Mouse (Mus musculus): ENCODE measurements around the gene Rnf114. TPM values are rescaled to one million over a fixed set of nuclear protein-coding genes. Genes with fewer than 3 reads are reported as not detected.

Gene Rnf114
- polyA plus RNA-seq, 1 experiment from 2014 or later = 65.3 TPM

GRCm38 (mm10) chr2:167458548-167458947 lies 33.9 kb upstream of the Rnf114 start:
- Histone ChIP-seq H3K27me3 (replicated peaks) (no peaks in the 10 kb centered on the region), H3K4me2 (replicated peaks) (no peak overlapping the region), H3K27ac (no peak overlapping the region), H3K4me1 (replicated peaks) (no peaks in the 10 kb centered on the region), H3K36me3 (peaks cover 21% of the 10 kb centered on the region; the same call in 1 of the 2 replicates), H3K4me3 (replicated peaks) (no peak overlapping the region), H3K9me3 (no peaks in the 10 kb centered on the region), H3K9ac (no peak overlapping the region)
- no peak for ATAC-seq
- 87% methylated on average over 3 of the region's 3 CpGs for WGBS

- H3K4me3 ChIP-seq (replicated peaks) = no peak overlapping the region
- WGBS = 92% methylated on average over 6 of the region's 6 CpGs
Observed at GRCm38 (mm10) chr2:167459071-167459865, 33.2 kb upstream of the Rnf114 start.

GRCm38 (mm10) chr2:167462954-167463353 lies 29.5 kb upstream of the Rnf114 start:
- Histone ChIP-seq H3K27me3 (replicated peaks) (no peaks in the 10 kb centered on the region), H3K9ac (no peak overlapping the region), H3K36me3 (peaks cover 19% of the 10 kb centered on the region; the same call in 1 of the 2 replicates), H3K9me3 (no peaks in the 10 kb centered on the region), H3K4me1 (replicated peaks) (no peaks in the 10 kb centered on the region), H3K27ac (0 out of 2 replicates have a peak overlapping the region, but pooled peaks have one; percentile 44), H3K4me2 (replicated peaks) (no peak overlapping the region), H3K4me3 (replicated peaks) (no peak overlapping the region)
- peak; percentile 80 for ATAC-seq
- WGBS = 52% methylated on average over 6 of the region's 6 CpGs

More at GRCm38 (mm10) chr2:167459071-167459865, 33.2 kb upstream of the Rnf114 start:
- Histone ChIP-seq H3K9me3 (no peaks in the 10 kb centered on the region), H3K36me3 (peaks cover 21% of the 10 kb centered on the region; the same call in 1 of the 2 replicates), H3K4me2 (replicated peaks) (no peak overlapping the region), H3K27me3 (replicated peaks) (no peaks in the 10 kb centered on the region), H3K27ac (no peak overlapping the region), H3K4me1 (replicated peaks) (no peaks in the 10 kb centered on the region), H3K9ac (no peak overlapping the region)
- ATAC-seq = no peak

- no peaks in the 10 kb centered on the region for H3K27me3 ChIP-seq (replicated peaks)
- ATAC-seq = peak; percentile 86
- H3K9ac ChIP-seq = no peak overlapping the region
- H3K27ac ChIP-seq = no peak overlapping the region
- H3K36me3 ChIP-seq = peaks cover 19% of the 10 kb centered on the region; the same call in 1 of the 2 replicates
- no peaks in the 10 kb centered on the region for H3K9me3 ChIP-seq
- H3K4me1 ChIP-seq (replicated peaks) = no peaks in the 10 kb centered on the region
- WGBS = 78% methylated on average over 5 of the region's 5 CpGs
- no peak overlapping the region for H3K4me2 ChIP-seq (replicated peaks)
- no peak overlapping the region for H3K4me3 ChIP-seq (replicated peaks)
Observed at GRCm38 (mm10) chr2:167463802-167464201, 28.6 kb upstream of the Rnf114 start.

GRCm38 (mm10) chr2:167465951-167466350 lies 26.5 kb upstream of the Rnf114 start:
- Histone ChIP-seq H3K4me3 (replicated peaks) (no peak overlapping the region), H3K9ac (no peak overlapping the region), H3K27me3 (replicated peaks) (no peaks in the 10 kb centered on the region), H3K9me3 (no peaks in the 10 kb centered on the region), H3K27ac (no peak overlapping the region), H3K4me2 (replicated peaks) (no peak overlapping the region), H3K36me3 (peaks cover 18% of the 10 kb centered on the region; the same call in 1 of the 2 replicates), H3K4me1 (replicated peaks) (no peaks in the 10 kb centered on the region)
- 91% methylated on average over 3 of the region's 3 CpGs for WGBS
- ATAC-seq = no peak

GRCm38 (mm10) chr2:167467214-167467613 lies 25.2 kb upstream of the Rnf114 start:
- no peak overlapping the region for H3K9ac ChIP-seq
- no peak overlapping the region for H3K27ac ChIP-seq
- H3K4me1 ChIP-seq (replicated peaks) = no peaks in the 10 kb centered on the region
- H3K4me2 ChIP-seq (replicated peaks) = no peak overlapping the region
- no peak for ATAC-seq
- no peak overlapping the region for H3K4me3 ChIP-seq (replicated peaks)
- WGBS = 78% methylated on average over 5 of the region's 5 CpGs
- no peaks in the 10 kb centered on the region for H3K27me3 ChIP-seq (replicated peaks)
- H3K9me3 ChIP-seq = no peaks in the 10 kb centered on the region
- H3K36me3 ChIP-seq = peaks cover 21% of the 10 kb centered on the region; the same call in 1 of the 2 replicates

GRCm38 (mm10) chr2:167468444-167468843 lies 24.0 kb upstream of the Rnf114 start:
- H3K4me1 ChIP-seq (replicated peaks) = no peaks in the 10 kb centered on the region
- no peak overlapping the region for H3K4me2 ChIP-seq (replicated peaks)
- no peaks in the 10 kb centered on the region for H3K9me3 ChIP-seq
- H3K9ac ChIP-seq = no peak overlapping the region
- no peak for ATAC-seq
- H3K36me3 ChIP-seq = peaks cover 30% of the 10 kb centered on the region
- no peaks in the 10 kb centered on the region for H3K27me3 ChIP-seq (replicated peaks)
- no peak overlapping the region for H3K27ac ChIP-seq
- H3K4me3 ChIP-seq (replicated peaks) = no peak overlapping the region
- 76% methylated on average over 6 of the region's 6 CpGs for WGBS

GRCm38 (mm10) chr2:167470611-167471010 lies 21.8 kb upstream of the Rnf114 start:
- peaks cover 37% of the 10 kb centered on the region for H3K36me3 ChIP-seq
- no peak for ATAC-seq
- WGBS = 90% methylated on average over 3 of the region's 3 CpGs

GRCm38 (mm10) chr2:167471585-167471984 lies 20.9 kb upstream of the Rnf114 start:
- Histone ChIP-seq H3K27me3 (replicated peaks) (no peaks in the 10 kb centered on the region), H3K4me1 (replicated peaks) (peaks cover 8% of the 10 kb centered on the region), H3K4me2 (replicated peaks) (no peak overlapping the region), H3K36me3 (peaks cover 30% of the 10 kb centered on the region), H3K4me3 (replicated peaks) (no peak overlapping the region), H3K9ac (no peak overlapping the region), H3K27ac (no peak overlapping the region), H3K9me3 (no peaks in the 10 kb centered on the region)
- 76% methylated on average over 6 of the region's 6 CpGs for WGBS
- peak; percentile 57 for ATAC-seq

More at GRCm38 (mm10) chr2:167470611-167471010, 21.8 kb upstream of the Rnf114 start:
- Histone ChIP-seq H3K9me3 (no peaks in the 10 kb centered on the region), H3K4me1 (replicated peaks) (no peaks in the 10 kb centered on the region), H3K9ac (no peak overlapping the region), H3K4me3 (replicated peaks) (no peak overlapping the region), H3K4me2 (replicated peaks) (no peak overlapping the region), H3K27ac (no peak overlapping the region), H3K27me3 (replicated peaks) (no peaks in the 10 kb centered on the region)

GRCm38 (mm10) chr2:167474218-167474617 lies 18.2 kb upstream of the Rnf114 start:
- 90% methylated on average over 6 of the region's 6 CpGs for WGBS
- no peaks in the 10 kb centered on the region for H3K9me3 ChIP-seq

GRCm38 (mm10) chr2:167475596-167475995 lies 16.8 kb upstream of the Rnf114 start:
- Histone ChIP-seq H3K36me3 (peaks cover 24% of the 10 kb centered on the region), H3K4me2 (replicated peaks) (no peak overlapping the region), H3K4me1 (replicated peaks) (peaks cover 15% of the 10 kb centered on the region), H3K27me3 (replicated peaks) (no peaks in the 10 kb centered on the region), H3K27ac (peak overlapping the region; percentile 63), H3K9ac (no peak overlapping the region), H3K9me3 (no peaks in the 10 kb centered on the region), H3K4me3 (replicated peaks) (no peak overlapping the region)
- WGBS = 80% methylated on average over 5 of the region's 5 CpGs
- ATAC-seq = no peak

More at GRCm38 (mm10) chr2:167474218-167474617, 18.2 kb upstream of the Rnf114 start:
- Histone ChIP-seq H3K27ac (no peak overlapping the region), H3K4me3 (replicated peaks) (no peak overlapping the region), H3K27me3 (replicated peaks) (no peaks in the 10 kb centered on the region), H3K4me2 (replicated peaks) (no peak overlapping the region), H3K4me1 (replicated peaks) (peaks cover 14% of the 10 kb centered on the region), H3K9ac (no peak overlapping the region), H3K36me3 (peaks cover 28% of the 10 kb centered on the region)
- ATAC-seq = no peak

GRCm38 (mm10) chr2:167476200-167476688 lies 16.2 kb upstream of the Rnf114 start:
- Histone ChIP-seq H3K9ac (no peak overlapping the region), H3K27me3 (replicated peaks) (no peaks in the 10 kb centered on the region), H3K4me3 (replicated peaks) (no peak overlapping the region), H3K27ac (peak overlapping the region; percentile 65), H3K36me3 (peaks cover 23% of the 10 kb centered on the region), H3K9me3 (no peaks in the 10 kb centered on the region), H3K4me1 (replicated peaks) (peaks cover 15% of the 10 kb centered on the region), H3K4me2 (replicated peaks) (no peak overlapping the region)
- 30% methylated on average over 7 of the region's 7 CpGs for WGBS
- ATAC-seq = peak; percentile 50

All from intestine, embryonic 15.5 days (tissue).